Mouse (Mus musculus) kidney, embryonic 15.5 days (tissue): ENCODE measurements around the gene Cacna2d2. TPM values are rescaled to one million over a fixed set of nuclear protein-coding genes. Genes with fewer than 3 reads are reported as not detected.
A peak's percentile ranks its signal among the peaks of the same experiment; 100 is the strongest.

Source experiments
- ATAC-seq: fragments of 200-750 bp; cut with Nextera tagmentation; replicated peaks from 2 replicates; pipeline ENCODE4 v1.8.0; 2017; ENCODE audit warnings: moderate TSS enrichment; ENCODE audit not compliant: low FRiP score
- H3K27ac ChIP-seq: fragments of 300-500 bp; sonication (generic); 2 replicates; pipeline ENCODE4 v1.5.1; 2015; ENCODE audit warnings: mild to moderate bottlenecking, inconsistent platforms
- H3K27me3 ChIP-seq: fragments of 300-500 bp; sonication (generic); 2 replicates; pipeline ENCODE4 v1.6.1; 2015; ENCODE audit warnings: inconsistent platforms
- H3K36me3 ChIP-seq: fragments of 300-500 bp; sonication (generic); 2 replicates; pipeline ENCODE4 v1.6.1; 2015; ENCODE audit warnings: inconsistent platforms
- H3K4me1 ChIP-seq: fragments of 300-500 bp; sonication (generic); 2 replicates; pipeline ENCODE4 v1.6.1; 2015; ENCODE audit warnings: inconsistent platforms
- H3K4me2 ChIP-seq: fragments of 300-500 bp; sonication (generic); 2 replicates; pipeline ENCODE4 v1.6.1; 2015; ENCODE audit warnings: moderate library complexity, mild to moderate bottlenecking, inconsistent platforms
- H3K4me3 ChIP-seq: fragments of 300-500 bp; sonication (generic); replicated peaks from 2 replicates; pipeline ENCODE4 v1.5.1; 2015; ENCODE audit warnings: mild to moderate bottlenecking, inconsistent platforms
- H3K9ac ChIP-seq: fragments of 300-500 bp; sonication (generic); 2 replicates; pipeline ENCODE4 v1.6.1; 2015; ENCODE audit warnings: mild to moderate bottlenecking, inconsistent platforms
- H3K9me3 ChIP-seq: fragments of 300-500 bp; sonication (generic); replicated peaks from 2 replicates; pipeline ENCODE4 v1.6.1; 2016; ENCODE audit warnings: inconsistent platforms
- WGBS: fragments of 180-500 bp; shearing (Covaris S2); methylation state at CpG from one replicate; pipeline ENCODE4 v1.1.7; 2015; ENCODE audit warnings: mixed read lengths; 5-methylcytosine and 5-hydroxymethylcytosine counted together
- polyA plus RNA-seq: library from polyadenylated mRNA; unstranded; fragments of >200 nt; fragmentation: Nextera tagmentation; extraction: Ambion mirVana; gene quantifications from 2 replicates; pipeline ENCODE4 v1.2.1, GENCODE M21; 2015

The Cacna2d2 gene
- polyA plus RNA-seq, result 0.84 and 0.93 TPM in 2 replicates

DNA sequence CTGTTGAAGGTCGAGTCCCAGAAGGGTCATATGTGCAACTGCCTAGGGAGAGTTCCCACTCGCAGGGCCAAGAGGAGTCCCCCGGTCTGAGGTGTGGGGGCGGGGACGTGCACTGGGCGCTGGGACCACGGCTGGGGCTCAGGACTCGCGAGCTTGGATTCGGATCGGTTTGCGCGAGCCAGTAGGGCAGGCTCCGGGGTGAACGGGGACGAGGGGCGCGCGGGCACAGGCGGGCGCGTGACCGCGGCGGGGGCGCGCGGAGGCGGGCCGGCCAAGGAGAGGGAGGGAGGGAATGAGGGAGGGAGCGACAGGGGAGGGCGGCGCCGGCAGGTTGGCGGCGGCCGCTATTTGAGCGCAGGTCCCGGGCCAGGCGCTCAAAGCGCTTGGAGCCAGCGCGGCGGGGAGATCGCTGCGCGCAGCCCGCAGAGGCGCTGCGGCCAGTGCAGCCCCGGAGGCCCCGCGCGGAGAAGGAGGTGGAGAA is at the start of gene Cacna2d2:
Gene Cacna2d2, plus strand, starts transcription at position 122 of the 481 bp plus-strand sequence.
- no peak within 1 kb of the TSS for H3K27ac ChIP-seq
- H3K4me2 ChIP-seq, result peak within 1 kb of the TSS; percentile 100
- no peaks in the 10 kb centered on the region for H3K36me3 ChIP-seq
- H3K9ac ChIP-seq, result peak within 1 kb of the TSS; percentile 41
- H3K4me1 ChIP-seq, result peaks cover 20% of the 10 kb centered on the region
- under 1% methylated on average over 21 of the region's 54 CpGs for WGBS
- H3K27me3 ChIP-seq, result peaks cover 87% of the 10 kb centered on the region
- H3K4me3 ChIP-seq, result peak within 1 kb of the TSS; percentile 68
- H3K9me3 ChIP-seq, result no peaks in the 10 kb centered on the region
- ATAC-seq, result peak; percentile 78

DNA sequence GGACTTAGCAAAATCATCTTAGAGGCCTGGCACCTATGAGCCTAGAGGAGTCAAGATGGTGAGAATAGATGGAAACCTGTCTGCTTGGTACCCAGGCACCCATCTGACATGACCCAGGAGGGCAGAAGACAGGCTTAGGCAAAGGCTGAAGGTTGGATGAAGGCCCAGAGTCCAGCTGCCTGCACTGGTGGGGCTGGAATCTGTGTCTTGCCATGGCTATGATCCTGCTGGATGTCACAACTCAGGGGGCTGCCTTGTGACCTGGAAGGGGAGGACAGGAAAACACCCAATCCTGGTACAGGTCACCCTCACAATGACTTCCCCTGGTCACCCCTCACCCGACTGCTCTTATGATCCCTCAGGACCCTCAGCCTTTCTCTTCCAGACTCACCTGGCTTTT is 44.6 kb upstream of the Cacna2d2 start:
- peaks cover 14% of the 10 kb centered on the region for H3K27me3 ChIP-seq
- no peak overlapping the region for H3K4me2 ChIP-seq
- WGBS, result 74% methylated on average over 1 of the region's 1 CpGs
- no peak overlapping the region for H3K4me3 ChIP-seq
- H3K9me3 ChIP-seq, result no peaks in the 10 kb centered on the region
- H3K27ac ChIP-seq, result no peak overlapping the region
- no peaks in the 10 kb centered on the region for H3K4me1 ChIP-seq
- ATAC-seq, result no peak
- H3K36me3 ChIP-seq, result no peaks in the 10 kb centered on the region
- no peak overlapping the region for H3K9ac ChIP-seq

DNA sequence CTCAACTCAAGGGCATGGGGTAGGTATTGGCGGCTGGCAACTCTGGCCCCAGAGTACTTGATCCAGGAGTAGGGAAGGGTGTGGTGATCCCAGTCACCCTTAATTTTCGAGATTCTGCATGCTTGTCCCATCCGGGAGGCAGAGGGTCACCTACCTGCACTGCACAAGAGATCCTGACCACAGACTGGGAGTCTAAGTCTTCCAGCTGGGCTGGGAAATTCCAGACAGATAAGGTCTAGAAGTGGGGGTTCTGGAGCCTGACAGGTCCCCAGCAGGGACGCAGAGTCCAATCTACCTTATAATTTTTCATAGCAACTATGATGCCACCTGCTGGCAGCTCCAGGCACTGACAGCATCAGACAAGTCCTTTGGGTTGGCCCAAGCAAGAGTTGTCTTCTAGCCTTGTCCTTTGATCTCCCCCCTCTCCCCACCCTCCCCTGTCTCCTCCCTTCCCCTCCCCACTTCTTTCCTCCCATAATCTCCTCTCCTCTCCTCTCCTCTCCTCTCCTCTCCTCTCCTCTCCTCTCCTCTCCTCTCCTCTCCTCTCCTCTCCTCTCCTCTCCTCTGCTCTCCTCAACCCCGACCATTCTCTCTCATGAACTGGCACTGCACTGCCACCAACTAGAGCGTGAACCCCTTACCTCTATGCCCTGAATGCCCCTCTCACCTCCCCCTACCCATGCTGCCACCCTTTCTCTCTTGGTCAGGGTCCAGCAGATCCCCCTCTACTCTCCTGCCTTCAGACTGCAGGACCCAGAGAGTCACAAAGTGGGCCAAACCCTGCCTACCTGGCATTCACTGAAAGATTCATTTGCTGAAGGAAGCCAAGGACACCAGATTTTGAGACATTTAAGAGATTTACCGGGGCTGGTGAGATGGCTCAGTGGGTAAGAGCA is 43.3 kb upstream of the Cacna2d2 start:
- Histone ChIP-seq H3K4me3 (no peak overlapping the region), H3K4me1 (peaks cover 6% of the 10 kb centered on the region), H3K27ac (no peak overlapping the region), H3K36me3 (no peaks in the 10 kb centered on the region), H3K27me3 (peaks cover 14% of the 10 kb centered on the region), H3K9me3 (no peaks in the 10 kb centered on the region), H3K9ac (no peak overlapping the region), H3K4me2 (no peak overlapping the region)
- WGBS, result 48% methylated on average over 7 of the region's 7 CpGs
- ATAC-seq, result no peak

- Histone ChIP-seq H3K9me3 (no peaks in the 10 kb centered on the region), H3K4me3 (no peak overlapping the region), H3K27ac (no peak overlapping the region), H3K4me1 (peaks cover 10% of the 10 kb centered on the region), H3K36me3 (no peaks in the 10 kb centered on the region), H3K4me2 (no peak overlapping the region), H3K27me3 (peaks cover 17% of the 10 kb centered on the region), H3K9ac (no peak overlapping the region)
- WGBS, result 25% methylated on average over 5 of the region's 5 CpGs
- ATAC-seq, result no peak
Measured at GRCm38 (mm10) chr9:107357651-107358050, 41.8 kb upstream of the Cacna2d2 start.

- 10% methylated on average over 3 of the region's 3 CpGs for WGBS
- Histone ChIP-seq H3K4me3 (no peak overlapping the region), H3K9me3 (no peaks in the 10 kb centered on the region), H3K27ac (no peak overlapping the region), H3K4me1 (peaks cover 10% of the 10 kb centered on the region), H3K27me3 (peaks cover 26% of the 10 kb centered on the region), H3K4me2 (no peak overlapping the region), H3K36me3 (no peaks in the 10 kb centered on the region), H3K9ac (no peak overlapping the region)
- ATAC-seq, result peak; percentile 59
Measured at GRCm38 (mm10) chr9:107360989-107361388, 38.4 kb upstream of the Cacna2d2 start.

DNA sequence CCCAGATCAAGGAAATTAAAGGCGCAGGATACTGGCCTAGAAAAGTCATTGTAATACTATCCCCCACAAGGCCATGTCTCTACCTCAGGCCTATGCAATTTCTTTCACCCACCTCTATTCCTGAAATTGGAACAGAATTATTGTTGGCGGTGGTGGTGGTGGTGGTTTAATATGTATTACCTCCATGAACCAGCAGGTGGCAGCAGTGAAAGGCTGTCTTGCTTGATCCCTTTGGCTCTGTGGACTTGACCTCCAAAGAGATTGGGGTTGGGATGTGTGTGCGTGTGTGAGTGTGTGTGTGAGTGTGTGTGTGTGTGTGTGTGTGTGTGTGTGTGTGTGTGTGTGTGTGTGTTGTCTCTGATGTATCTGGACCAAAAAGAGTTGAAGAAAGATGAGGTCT is 32.8 kb upstream of the Cacna2d2 start:
- WGBS, result 5% methylated on average over 3 of the region's 3 CpGs
- Histone ChIP-seq H3K27ac (no peak overlapping the region), H3K27me3 (peaks cover 22% of the 10 kb centered on the region; the same call in 1 of the 2 replicates), H3K9ac (no peak overlapping the region), H3K9me3 (no peaks in the 10 kb centered on the region), H3K4me3 (no peak overlapping the region), H3K4me1 (peaks cover 10% of the 10 kb centered on the region), H3K4me2 (no peak overlapping the region), H3K36me3 (no peaks in the 10 kb centered on the region)
- ATAC-seq, result 0 out of 2 replicates have a peak, but pooled peaks have one; percentile 22

GRCm38 (mm10) chr9:107368302-107368701 is 31.1 kb upstream of the Cacna2d2 start:
- no peaks in the 10 kb centered on the region for H3K9me3 ChIP-seq
- no peaks in the 10 kb centered on the region for H3K36me3 ChIP-seq
- H3K27me3 ChIP-seq, result peaks cover 19% of the 10 kb centered on the region; the same call in 1 of the 2 replicates
- no peak overlapping the region for H3K9ac ChIP-seq
- H3K4me1 ChIP-seq, result peaks cover 10% of the 10 kb centered on the region
- 80% methylated on average over 1 of the region's 1 CpGs for WGBS
- no peak overlapping the region for H3K27ac ChIP-seq
- ATAC-seq, result no peak
- no peak overlapping the region for H3K4me3 ChIP-seq
- no peak overlapping the region for H3K4me2 ChIP-seq

DNA sequence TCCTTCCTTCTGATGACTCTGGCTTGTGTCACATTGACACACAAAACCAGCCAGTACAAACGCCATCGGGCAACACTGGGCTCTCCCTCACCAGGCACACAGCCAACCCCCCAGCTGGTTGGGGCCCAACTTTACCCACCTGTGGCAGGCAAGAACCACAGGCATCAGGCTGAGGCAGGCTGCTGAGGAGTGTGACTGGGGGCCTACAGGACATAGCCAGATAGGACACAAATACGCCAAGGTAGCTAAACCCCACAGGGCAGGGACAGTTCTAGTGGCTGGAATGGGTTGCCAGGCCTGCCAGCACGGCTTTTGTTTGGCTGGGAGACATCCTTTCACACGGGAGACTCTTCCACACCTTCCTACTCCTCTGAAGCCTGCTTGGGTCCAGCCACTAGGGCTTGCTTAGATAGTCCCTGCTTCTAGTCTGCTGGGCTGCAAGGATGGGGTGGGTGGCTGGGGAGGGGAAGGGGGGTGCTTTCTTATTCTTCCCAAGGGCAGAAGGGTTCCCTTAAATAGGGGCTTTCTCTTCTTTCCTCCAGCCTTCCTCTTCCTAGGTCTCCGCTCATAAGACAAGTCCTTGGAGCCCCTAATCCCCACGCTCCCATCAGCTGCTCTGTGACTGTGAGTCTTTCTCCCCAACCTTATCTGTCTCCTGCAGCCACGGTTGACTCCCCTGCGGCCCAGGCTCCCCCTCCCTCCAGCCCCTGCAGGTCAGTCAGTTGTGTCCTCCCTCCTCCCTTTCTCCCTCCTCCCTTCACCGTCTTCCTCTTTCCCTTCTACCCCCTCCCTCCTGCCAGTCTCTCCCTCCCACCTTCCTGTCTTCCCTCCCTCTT is 29.9 kb upstream of the Cacna2d2 start:
- H3K4me1 ChIP-seq, result peaks cover 10% of the 10 kb centered on the region
- peak overlapping the region; percentile 21; the same call in 1 of the 2 replicates for H3K4me2 ChIP-seq
- no peak overlapping the region for H3K4me3 ChIP-seq
- no peaks in the 10 kb centered on the region for H3K9me3 ChIP-seq
- no peak overlapping the region for H3K27ac ChIP-seq
- H3K9ac ChIP-seq, result no peak overlapping the region
- no peaks in the 10 kb centered on the region for H3K36me3 ChIP-seq
- peaks cover 26% of the 10 kb centered on the region; the same call in 1 of the 2 replicates for H3K27me3 ChIP-seq
- peak; percentile 86 for ATAC-seq
- 30% methylated on average over 10 of the region's 10 CpGs for WGBS

DNA sequence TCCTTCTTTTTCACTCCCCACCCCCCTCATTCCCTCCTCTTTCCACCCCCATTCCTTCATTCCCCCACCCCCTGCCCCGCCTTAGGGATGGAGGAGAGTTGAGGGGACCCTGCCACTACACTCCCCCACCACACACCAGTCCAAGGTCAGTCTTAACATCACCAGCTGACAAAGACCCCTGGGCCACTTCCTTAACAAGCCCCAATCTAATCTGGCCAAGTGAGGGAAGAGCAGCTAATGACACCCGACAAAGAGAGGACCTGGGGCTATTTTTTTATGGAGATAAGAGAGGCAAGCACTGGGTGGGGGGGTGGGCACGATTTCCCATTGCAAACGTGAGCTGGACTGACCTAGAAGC is 29.3 kb upstream of the Cacna2d2 start:
- no peak overlapping the region for H3K9ac ChIP-seq
- ATAC-seq, result peak; percentile 31; the same call in 1 of the 2 replicates
- peaks cover 29% of the 10 kb centered on the region; the same call in 1 of the 2 replicates for H3K27me3 ChIP-seq
- no peak overlapping the region for H3K27ac ChIP-seq
- H3K4me1 ChIP-seq, result peaks cover 14% of the 10 kb centered on the region
- no peak overlapping the region for H3K4me3 ChIP-seq
- peak overlapping the region; percentile 21; the same call in 1 of the 2 replicates for H3K4me2 ChIP-seq
- no peaks in the 10 kb centered on the region for H3K9me3 ChIP-seq
- no peaks in the 10 kb centered on the region for H3K36me3 ChIP-seq
- 0% methylated on average over 4 of the region's 4 CpGs for WGBS

GRCm38 (mm10) chr9:107372441-107372840 is 27.0 kb upstream of the Cacna2d2 start:
- WGBS, result 55% methylated on average over 4 of the region's 4 CpGs
- H3K9ac ChIP-seq, result no peak overlapping the region
- H3K27me3 ChIP-seq, result peaks cover 38% of the 10 kb centered on the region
- no peak overlapping the region for H3K27ac ChIP-seq
- H3K4me1 ChIP-seq, result peaks cover 17% of the 10 kb centered on the region
- no peaks in the 10 kb centered on the region for H3K36me3 ChIP-seq
- no peaks in the 10 kb centered on the region for H3K9me3 ChIP-seq
- no peak overlapping the region for H3K4me2 ChIP-seq
- no peak for ATAC-seq
- no peak overlapping the region for H3K4me3 ChIP-seq

DNA sequence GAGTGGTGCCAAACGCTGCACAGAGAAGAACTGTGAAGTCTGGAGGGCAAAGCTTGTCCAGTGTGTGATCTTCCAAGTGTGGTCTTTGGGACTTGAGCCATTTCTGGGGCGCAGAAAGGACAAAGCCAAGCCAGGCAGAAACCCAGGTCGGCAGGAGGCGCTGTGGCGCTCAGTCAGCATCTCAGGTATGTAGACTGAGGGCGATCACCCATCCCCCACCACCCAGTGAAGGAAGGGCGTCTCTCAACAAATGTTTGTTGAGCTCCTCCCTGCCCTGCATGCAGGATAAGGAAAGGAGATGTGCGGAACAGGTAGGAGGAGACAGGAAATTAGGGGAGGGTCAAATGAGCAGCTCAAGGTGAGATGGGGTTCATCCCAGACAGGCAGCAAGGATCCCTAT is 24.8 kb upstream of the Cacna2d2 start:
- 11% methylated on average over 8 of the region's 8 CpGs for WGBS
- H3K36me3 ChIP-seq, result no peaks in the 10 kb centered on the region
- no peak overlapping the region for H3K27ac ChIP-seq
- H3K4me3 ChIP-seq, result no peak overlapping the region
- peaks cover 29% of the 10 kb centered on the region for H3K4me1 ChIP-seq
- H3K9ac ChIP-seq, result no peak overlapping the region
- H3K9me3 ChIP-seq, result no peaks in the 10 kb centered on the region
- H3K27me3 ChIP-seq, result peaks cover 55% of the 10 kb centered on the region
- no peak overlapping the region for H3K4me2 ChIP-seq
- no peak for ATAC-seq

GRCm38 (mm10) chr9:107375451-107375850 is 24.0 kb upstream of the Cacna2d2 start:
- H3K4me2 ChIP-seq, result no peak overlapping the region
- peaks cover 23% of the 10 kb centered on the region for H3K4me1 ChIP-seq
- H3K36me3 ChIP-seq, result no peaks in the 10 kb centered on the region
- no peak overlapping the region for H3K9ac ChIP-seq
- H3K27me3 ChIP-seq, result peaks cover 64% of the 10 kb centered on the region
- 16% methylated on average over 5 of the region's 5 CpGs for WGBS
- H3K9me3 ChIP-seq, result no peaks in the 10 kb centered on the region
- ATAC-seq, result no peak
- H3K4me3 ChIP-seq, result no peak overlapping the region
- no peak overlapping the region for H3K27ac ChIP-seq
